Mouse (Mus musculus) left cerebral cortex, adult 2 months (tissue): ENCODE measurements around the gene Gm28043. TPM values are rescaled to one million over a fixed set of nuclear protein-coding genes. Genes with fewer than 3 reads are reported as not detected.
"Not testable (repeated sequence)": the region's sequence is repeated elsewhere in the genome, so short reads cannot be mapped to it uniquely, and the experiment has no call there.

Source experiments
- DNase-seq, 2 experiments: peaks; one replicate each; pipeline ENCODE4 v3.0.0; 2021 to 2022; ENCODE audit warnings: low spot score in 2 of 2, mixed read lengths in 1 of 2; ENCODE audit errors: extremely low spot score in 1 of 2
- H3K27ac ChIP-seq: fragments of 200-600 bp; 2 replicates; pipeline ENCODE4 v1.8.1; 2022
- H3K4me3 ChIP-seq: fragments of 200-600 bp; 2 replicates; pipeline ENCODE4 v1.8.1; 2022
- CTCF ChIP-seq: fragments of 200-600 bp; IDR thresholded peaks from 2 replicates; pipeline ENCODE4 v1.8.1; 2022; ENCODE audit warnings: antibody characterized with exemption, mild to moderate bottlenecking, moderate library complexity
- intact Hi-C: fragments of 180-260 bp; cut with DNase I; formaldehyde crosslinking; loops from one replicate; pipeline ENCODE4 v1.15.1; 2025
- total RNA-seq, 2 experiments: library from RNA; stranded (reverse); gene quantifications; 2 replicates each; pipeline ENCODE4 v1.2.3; 2021

Gm28043 gene
- total RNA-seq, 2 experiments from 2014 or later = 4.5 to 4.8 TPM

- TF ChIP-seq CTCF = no peak
- H3K4me3 ChIP-seq = no peak overlapping the region
- no peak for DNase-seq
- H3K27ac ChIP-seq = no peak overlapping the region
- intact Hi-C loops = no loop called here
Observed at GRCm38 (mm10) chr17:29595891-29596770, 18.5 kb upstream of the Gm28043 start.

- intact Hi-C loops = no loop called here
- no peak for TF ChIP-seq CTCF
- H3K4me3 ChIP-seq = no peak overlapping the region
- H3K27ac ChIP-seq = no peak overlapping the region
- DNase-seq = no peak
Observed at GRCm38 (mm10) chr17:29596771-29597132, 17.9 kb upstream of the Gm28043 start.

GRCm38 (mm10) chr17:29599051-29599450 is 15.6 kb upstream of the Gm28043 start:
- TF ChIP-seq CTCF = no peak
- intact Hi-C loops = no loop called here
- H3K27ac ChIP-seq = no peak overlapping the region
- DNase-seq = no peak
- H3K4me3 ChIP-seq = no peak overlapping the region

GRCm38 (mm10) chr17:29599537-29599936 is 15.1 kb upstream of the Gm28043 start:
- DNase-seq = no peak
- TF ChIP-seq CTCF = no peak
- no peak overlapping the region for H3K27ac ChIP-seq
- no peak overlapping the region for H3K4me3 ChIP-seq
- intact Hi-C loops = no loop called here

- intact Hi-C loops = loop anchor here (5.0 kb wide), 1 partner anchor 281 kb away; no protein-coding TSS in a partner anchor
- no peak overlapping the region for H3K4me3 ChIP-seq
- H3K27ac ChIP-seq = no peak overlapping the region
- DNase-seq = no peak
- no peak for TF ChIP-seq CTCF
Observed at GRCm38 (mm10) chr17:29601391-29601790, 13.3 kb upstream of the Gm28043 start.

GRCm38 (mm10) chr17:29603283-29603682 is 11.4 kb upstream of the Gm28043 start:
- DNase-seq = peak; percentile 78 to 87
- no peak overlapping the region for H3K4me3 ChIP-seq
- no peak overlapping the region for H3K27ac ChIP-seq
- intact Hi-C loops = loop anchor here (5.0 kb wide), 1 partner anchor 279 kb away; no protein-coding TSS in a partner anchor
- TF ChIP-seq CTCF = no peak; the same call in none of the 2 replicates

- intact Hi-C loops, H3K27ac ChIP-seq, H3K4me3 ChIP-seq, DNase-seq: not testable (repeated sequence)
- TF ChIP-seq CTCF = peak; percentile 43
Observed at GRCm38 (mm10) chr17:29613453-29613852, 1.2 kb upstream of the Gm28043 start.

- no peak for TF ChIP-seq CTCF
- intact Hi-C loops = loop anchor here (2.0 kb wide), 1 partner anchor 46 kb away; the partner anchor contains the start of gene Cmtr1
- no peak for DNase-seq
- H3K27ac ChIP-seq = peak overlapping the region; percentile 90
- H3K4me3 ChIP-seq = peak overlapping the region; percentile 81
Observed at GRCm38 (mm10) chr17:29615024-29615551, 412 bp downstream of the Gm28043 start.

GRCm38 (mm10) chr17:29615616-29616015 is 940 bp downstream of the Gm28043 start:
- no peak for TF ChIP-seq CTCF
- H3K4me3 ChIP-seq = peak overlapping the region; percentile 81
- DNase-seq = no peak
- intact Hi-C loops = loop anchor here (2.0 kb wide), 1 partner anchor 45 kb away; the partner anchor contains the start of gene Cmtr1
- peak overlapping the region; percentile 90; the same call in 1 of the 2 replicates for H3K27ac ChIP-seq

GRCm38 (mm10) chr17:29619231-29619630 is 4.6 kb downstream of the Gm28043 start:
- no peak overlapping the region for H3K4me3 ChIP-seq
- intact Hi-C loops = no loop called here
- DNase-seq = no peak
- no peak overlapping the region for H3K27ac ChIP-seq
- no peak for TF ChIP-seq CTCF

- DNase-seq = no peak
- Histone ChIP-seq H3K27ac (no peak overlapping the region), H3K4me3 (no peak overlapping the region)
- no peak for TF ChIP-seq CTCF
- intact Hi-C loops = no loop called here
Observed at GRCm38 (mm10) chr17:29623488-29623887, 8.8 kb downstream of the Gm28043 start.

- no peak for DNase-seq
- Histone ChIP-seq H3K4me3 (no peak overlapping the region), H3K27ac (no peak overlapping the region)
- intact Hi-C loops = no loop called here
- TF ChIP-seq CTCF = no peak
Observed at GRCm38 (mm10) chr17:29627285-29627684, 12.6 kb downstream of the Gm28043 start.
